Mouse (Mus musculus): ENCODE results near the gene Dscaml1. TPM values are rescaled to one million over a fixed set of nuclear protein-coding genes. Genes with fewer than 3 reads are reported as not detected.

Dscaml1 gene
- polyA plus RNA-seq, 1 experiment from 2014 or later, result 0.23 TPM

- H3K9me3 ChIP-seq (replicated peaks; ENCODE audit: control insufficient read depth, low read length), result no peaks in the 10 kb centered on the region
- H3K36me3 ChIP-seq (ENCODE audit: control insufficient read depth, insufficient read depth, low read length), result no peaks in the 10 kb centered on the region
- H3K4me3 ChIP-seq (ENCODE audit: low read depth, low read length), result no peak overlapping the region
- 60% methylated on average over 11 of the region's 11 CpGs for WGBS (ENCODE audit: insufficient replicate concordance)
- H3K9ac ChIP-seq (ENCODE audit: low read depth, low read length), result no peak overlapping the region
- no peak overlapping the region for H3K4me2 ChIP-seq
- H3K4me1 ChIP-seq (ENCODE audit: control insufficient read depth, insufficient read depth, low read length), result no peaks in the 10 kb centered on the region
- H3K27ac ChIP-seq (ENCODE audit: low read depth, low read length), result no peak overlapping the region
- ATAC-seq (replicated peaks; ENCODE audit: insufficient number of reproducible peaks, low FRiP score, low TSS enrichment), result no peak
- H3K27me3 ChIP-seq (ENCODE audit: control insufficient read depth, insufficient read depth, low read length), result no peaks in the 10 kb centered on the region
Observed at GRCm38 (mm10) chr9:45710300-45710699, 283.9 kb downstream of the Dscaml1 start.

- no peaks in the 10 kb centered on the region for H3K4me1 ChIP-seq (ENCODE audit: control insufficient read depth, insufficient read depth, low read length)
- H3K27me3 ChIP-seq (ENCODE audit: control insufficient read depth, insufficient read depth, low read length), result 0 out of 2 replicates have a peak, but pooled peaks cover 3% of the 10 kb centered on the region
- H3K9me3 ChIP-seq (replicated peaks; ENCODE audit: control insufficient read depth, low read length), result no peaks in the 10 kb centered on the region
- H3K27ac ChIP-seq (ENCODE audit: low read depth, low read length), result no peak overlapping the region
- no peak overlapping the region for H3K9ac ChIP-seq (ENCODE audit: low read depth, low read length)
- no peaks in the 10 kb centered on the region for H3K36me3 ChIP-seq (ENCODE audit: control insufficient read depth, insufficient read depth, low read length)
- H3K4me2 ChIP-seq, result no peak overlapping the region
- no peak overlapping the region for H3K4me3 ChIP-seq (ENCODE audit: low read depth, low read length)
- 54% methylated on average over 3 of the region's 3 CpGs for WGBS (ENCODE audit: insufficient replicate concordance)
- no peak for ATAC-seq (replicated peaks; ENCODE audit: insufficient number of reproducible peaks, low FRiP score, low TSS enrichment)
Observed at GRCm38 (mm10) chr9:45715387-45715786, 289.0 kb downstream of the Dscaml1 start.

- Histone ChIP-seq H3K36me3 (ENCODE audit: control insufficient read depth, insufficient read depth, low read length) (no peaks in the 10 kb centered on the region), H3K4me1 (ENCODE audit: control insufficient read depth, insufficient read depth, low read length) (no peaks in the 10 kb centered on the region), H3K27me3 (ENCODE audit: control insufficient read depth, insufficient read depth, low read length) (0 out of 2 replicates have a peak, but pooled peaks cover 3% of the 10 kb centered on the region), H3K27ac (ENCODE audit: low read depth, low read length) (no peak overlapping the region), H3K9ac (ENCODE audit: low read depth, low read length) (no peak overlapping the region), H3K4me3 (ENCODE audit: low read depth, low read length) (no peak overlapping the region), H3K4me2 (no peak overlapping the region), H3K9me3 (replicated peaks; ENCODE audit: control insufficient read depth, low read length) (no peaks in the 10 kb centered on the region)
- no peak for ATAC-seq (replicated peaks; ENCODE audit: insufficient number of reproducible peaks, low FRiP score, low TSS enrichment)
- 68% methylated on average over 7 of the region's 7 CpGs for WGBS (ENCODE audit: insufficient replicate concordance)
Observed at GRCm38 (mm10) chr9:45719997-45720396, 293.6 kb downstream of the Dscaml1 start.

- Histone ChIP-seq H3K4me2 (no peak overlapping the region), H3K27me3 (ENCODE audit: control insufficient read depth, insufficient read depth, low read length) (no peaks in the 10 kb centered on the region), H3K4me3 (ENCODE audit: low read depth, low read length) (no peak overlapping the region), H3K9me3 (replicated peaks; ENCODE audit: control insufficient read depth, low read length) (no peaks in the 10 kb centered on the region), H3K4me1 (ENCODE audit: control insufficient read depth, insufficient read depth, low read length) (no peaks in the 10 kb centered on the region), H3K9ac (ENCODE audit: low read depth, low read length) (no peak overlapping the region), H3K27ac (ENCODE audit: low read depth, low read length) (no peak overlapping the region), H3K36me3 (ENCODE audit: control insufficient read depth, insufficient read depth, low read length) (no peaks in the 10 kb centered on the region)
- no peak for ATAC-seq (replicated peaks; ENCODE audit: insufficient number of reproducible peaks, low FRiP score, low TSS enrichment)
- WGBS (ENCODE audit: insufficient replicate concordance), result 65% methylated on average over 5 of the region's 5 CpGs
Observed at GRCm38 (mm10) chr9:45731851-45732250, 305.4 kb downstream of the Dscaml1 start.

GRCm38 (mm10) chr9:45733246-45733645, 306.8 kb downstream of the Dscaml1 start:
- ATAC-seq (replicated peaks; ENCODE audit: insufficient number of reproducible peaks, low FRiP score, low TSS enrichment), result no peak
- no peaks in the 10 kb centered on the region for H3K4me1 ChIP-seq (ENCODE audit: control insufficient read depth, insufficient read depth, low read length)

GRCm38 (mm10) chr9:45739001-45739701, 312.7 kb downstream of the Dscaml1 start:
- Histone ChIP-seq H3K9me3 (replicated peaks; ENCODE audit: control insufficient read depth, low read length) (no peaks in the 10 kb centered on the region), H3K9ac (ENCODE audit: low read depth, low read length) (no peak overlapping the region), H3K4me3 (ENCODE audit: low read depth, low read length) (no peak overlapping the region), H3K4me2 (no peak overlapping the region), H3K27ac (ENCODE audit: low read depth, low read length) (no peak overlapping the region), H3K27me3 (ENCODE audit: control insufficient read depth, insufficient read depth, low read length) (peaks cover 16% of the 10 kb centered on the region), H3K36me3 (ENCODE audit: control insufficient read depth, insufficient read depth, low read length) (no peaks in the 10 kb centered on the region), H3K4me1 (ENCODE audit: control insufficient read depth, insufficient read depth, low read length) (no peaks in the 10 kb centered on the region)
- no peak for ATAC-seq (replicated peaks; ENCODE audit: insufficient number of reproducible peaks, low FRiP score, low TSS enrichment)
- WGBS (ENCODE audit: insufficient replicate concordance), result 66% methylated on average over 12 of the region's 12 CpGs

More at GRCm38 (mm10) chr9:45733246-45733645, 306.8 kb downstream of the Dscaml1 start:
- no peaks in the 10 kb centered on the region for H3K36me3 ChIP-seq (ENCODE audit: control insufficient read depth, insufficient read depth, low read length)
- no peaks in the 10 kb centered on the region for H3K9me3 ChIP-seq (replicated peaks; ENCODE audit: control insufficient read depth, low read length)
- no peak overlapping the region for H3K27ac ChIP-seq (ENCODE audit: low read depth, low read length)
- no peaks in the 10 kb centered on the region for H3K27me3 ChIP-seq (ENCODE audit: control insufficient read depth, insufficient read depth, low read length)
- no peak overlapping the region for H3K4me3 ChIP-seq (ENCODE audit: low read depth, low read length)
- no peak overlapping the region for H3K9ac ChIP-seq (ENCODE audit: low read depth, low read length)
- H3K4me2 ChIP-seq, result no peak overlapping the region
- 57% methylated on average over 6 of the region's 6 CpGs for WGBS (ENCODE audit: insufficient replicate concordance)

- Histone ChIP-seq H3K27me3 (ENCODE audit: control insufficient read depth, insufficient read depth, low read length) (peaks cover 19% of the 10 kb centered on the region), H3K27ac (ENCODE audit: low read depth, low read length) (no peak overlapping the region), H3K4me2 (no peak overlapping the region), H3K4me3 (ENCODE audit: low read depth, low read length) (no peak overlapping the region), H3K9me3 (replicated peaks; ENCODE audit: control insufficient read depth, low read length) (no peaks in the 10 kb centered on the region), H3K4me1 (ENCODE audit: control insufficient read depth, insufficient read depth, low read length) (no peaks in the 10 kb centered on the region), H3K9ac (ENCODE audit: low read depth, low read length) (no peak overlapping the region), H3K36me3 (ENCODE audit: control insufficient read depth, insufficient read depth, low read length) (no peaks in the 10 kb centered on the region)
- WGBS (ENCODE audit: insufficient replicate concordance), result 62% methylated on average over 17 of the region's 17 CpGs
- no peak for ATAC-seq (replicated peaks; ENCODE audit: insufficient number of reproducible peaks, low FRiP score, low TSS enrichment)
Observed at GRCm38 (mm10) chr9:45739702-45740583, 313.5 kb downstream of the Dscaml1 start.

- ATAC-seq (replicated peaks; ENCODE audit: insufficient number of reproducible peaks, low FRiP score, low TSS enrichment), result no peak
- no peak overlapping the region for H3K4me2 ChIP-seq
- 69% methylated on average over 2 of the region's 2 CpGs for WGBS (ENCODE audit: insufficient replicate concordance)
- no peaks in the 10 kb centered on the region for H3K36me3 ChIP-seq (ENCODE audit: control insufficient read depth, insufficient read depth, low read length)
- H3K9ac ChIP-seq (ENCODE audit: low read depth, low read length), result no peak overlapping the region
- H3K9me3 ChIP-seq (replicated peaks; ENCODE audit: control insufficient read depth, low read length), result no peaks in the 10 kb centered on the region
- H3K27me3 ChIP-seq (ENCODE audit: control insufficient read depth, insufficient read depth, low read length), result peaks cover 21% of the 10 kb centered on the region
- H3K4me3 ChIP-seq (ENCODE audit: low read depth, low read length), result no peak overlapping the region
- H3K4me1 ChIP-seq (ENCODE audit: control insufficient read depth, insufficient read depth, low read length), result no peaks in the 10 kb centered on the region
- H3K27ac ChIP-seq (ENCODE audit: low read depth, low read length), result no peak overlapping the region
Observed at GRCm38 (mm10) chr9:45740584-45740980, 314.2 kb downstream of the Dscaml1 start.

All from heart, embryonic 11.5 days (tissue).